Mouse (Mus musculus) bone marrow macrophage, adult 2 months (primary cell): ENCODE measurements around the gene Mef2d. TPM values are rescaled to one million over a fixed set of nuclear protein-coding genes. Genes with fewer than 3 reads are reported as not detected.

Experiments used
- H3K27ac ChIP-seq: 2 replicates; pipeline ENCODE4 v1.5.1; 2012; ENCODE audit warnings: low read depth, low read length; ENCODE audit not compliant: insufficient read depth
- H3K4me1 ChIP-seq: 2 replicates; pipeline ENCODE4 v1.6.1; 2012; ENCODE audit warnings: low read length; ENCODE audit not compliant: control insufficient read depth, insufficient read depth
- H3K4me3 ChIP-seq: 2 replicates; pipeline ENCODE4 v1.5.1; 2012; ENCODE audit warnings: mild to moderate bottlenecking, low read length, moderate library complexity; ENCODE audit not compliant: insufficient read depth
- CTCF ChIP-seq: IDR thresholded peaks from 2 replicates; pipeline ENCODE4 v1.5.1; 2012; ENCODE audit warnings: low read depth, mild to moderate bottlenecking, low read length, moderate library complexity
- POLR2A ChIP-seq: IDR thresholded peaks from 2 replicates; pipeline ENCODE4 v1.6.1; 2012; ENCODE audit warnings: mild to moderate bottlenecking, low read depth, low read length, borderline replicate concordance
- polyA plus RNA-seq: library from polyadenylated mRNA; stranded (reverse); fragments of >200 nt; gene quantifications from 2 replicates; pipeline ENCODE4 v1.2.4, GENCODE M21; 2012; ENCODE audit not compliant: missing spikeins, insufficient read depth, insufficient read length

Mef2d gene
- polyA plus RNA-seq, 1 experiment, result 98.1 TPM

GRCm38 (mm10) chr3:88157771-88158597, 15.8 kb downstream of the Mef2d start:
- no peaks in the 10 kb centered on the region; the same call in 1 of the 2 replicates for H3K4me1 ChIP-seq
- TF ChIP-seq POLR2A (no peak), CTCF (no peak)
- H3K27ac ChIP-seq, result no peak overlapping the region
- no peak overlapping the region for H3K4me3 ChIP-seq

GRCm38 (mm10) chr3:88158991-88159390, 16.8 kb downstream of the Mef2d start:
- Histone ChIP-seq H3K27ac (no peak overlapping the region), H3K4me3 (no peak overlapping the region), H3K4me1 (no peaks in the 10 kb centered on the region)
- TF ChIP-seq POLR2A, result no peak
- no peak for TF ChIP-seq CTCF

GRCm38 (mm10) chr3:88160856-88161255, 18.7 kb downstream of the Mef2d start:
- no peak overlapping the region for H3K4me3 ChIP-seq
- no peaks in the 10 kb centered on the region for H3K4me1 ChIP-seq
- H3K27ac ChIP-seq, result no peak overlapping the region
- no peak for TF ChIP-seq POLR2A
- no peak for TF ChIP-seq CTCF

DNA sequence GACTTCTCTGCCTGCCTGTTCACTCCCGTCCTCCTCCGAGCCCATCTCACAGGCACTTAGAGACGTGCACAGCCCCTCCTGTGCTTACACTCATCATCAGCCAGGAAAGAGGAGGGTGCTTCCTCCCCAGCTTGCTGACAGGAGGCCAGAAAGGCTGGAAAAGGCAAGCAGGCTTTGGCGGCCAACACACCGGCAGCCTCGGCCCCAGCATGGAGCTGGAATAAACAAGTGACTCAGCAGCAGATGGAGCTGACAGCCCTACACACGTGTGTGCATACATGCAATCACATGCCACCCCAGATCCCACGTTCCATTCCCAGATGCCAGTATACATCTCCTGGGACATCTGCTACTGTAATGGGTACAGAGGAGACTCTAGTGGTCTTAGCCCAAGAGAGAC, 20.1 kb downstream of the Mef2d start:
- TF ChIP-seq POLR2A, result no peak
- no peak for TF ChIP-seq CTCF
- no peaks in the 10 kb centered on the region for H3K4me1 ChIP-seq
- no peak overlapping the region for H3K4me3 ChIP-seq
- H3K27ac ChIP-seq, result no peak overlapping the region

DNA sequence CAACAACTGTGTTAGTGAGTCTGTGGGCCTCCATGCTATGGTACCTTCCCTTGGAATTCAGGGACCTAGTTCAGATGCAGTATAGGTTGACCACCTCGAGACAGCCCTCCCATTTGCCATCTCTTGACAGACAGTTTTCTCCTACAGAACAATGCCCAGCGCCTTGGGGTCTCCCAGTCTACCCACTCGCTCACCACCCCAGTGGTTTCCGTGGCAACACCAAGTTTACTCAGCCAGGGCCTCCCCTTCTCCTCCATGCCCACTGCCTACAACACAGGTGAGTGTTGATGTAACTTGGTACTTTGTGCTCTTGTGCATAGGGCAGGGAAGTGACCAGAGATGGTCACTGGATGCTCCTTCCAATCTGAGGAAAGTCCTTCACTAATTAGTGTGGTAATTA, 20.6 kb downstream of the Mef2d start:
- TF ChIP-seq CTCF (no peak), POLR2A (no peak)

GRCm38 (mm10) chr3:88163847-88164246, 21.7 kb downstream of the Mef2d start:
- TF ChIP-seq POLR2A, result no peak
- TF ChIP-seq CTCF, result no peak
- Histone ChIP-seq H3K4me1 (no peaks in the 10 kb centered on the region), H3K4me3 (no peak overlapping the region), H3K27ac (no peak overlapping the region)

More for the DNA sequence above, 20.6 kb downstream of the Mef2d start:
- Histone ChIP-seq H3K4me1 (no peaks in the 10 kb centered on the region), H3K27ac (no peak overlapping the region), H3K4me3 (no peak overlapping the region)

- Histone ChIP-seq H3K4me1 (no peaks in the 10 kb centered on the region), H3K27ac (no peak overlapping the region), H3K4me3 (no peak overlapping the region)
- TF ChIP-seq POLR2A (no peak), CTCF (no peak)
Observed at GRCm38 (mm10) chr3:88164263-88164662, 22.1 kb downstream of the Mef2d start.

GRCm38 (mm10) chr3:88166056-88166455, 23.9 kb downstream of the Mef2d start:
- Histone ChIP-seq H3K4me3 (no peak overlapping the region), H3K27ac (no peak overlapping the region), H3K4me1 (peaks cover 6% of the 10 kb centered on the region)
- TF ChIP-seq POLR2A, result no peak
- TF ChIP-seq CTCF, result no peak

DNA sequence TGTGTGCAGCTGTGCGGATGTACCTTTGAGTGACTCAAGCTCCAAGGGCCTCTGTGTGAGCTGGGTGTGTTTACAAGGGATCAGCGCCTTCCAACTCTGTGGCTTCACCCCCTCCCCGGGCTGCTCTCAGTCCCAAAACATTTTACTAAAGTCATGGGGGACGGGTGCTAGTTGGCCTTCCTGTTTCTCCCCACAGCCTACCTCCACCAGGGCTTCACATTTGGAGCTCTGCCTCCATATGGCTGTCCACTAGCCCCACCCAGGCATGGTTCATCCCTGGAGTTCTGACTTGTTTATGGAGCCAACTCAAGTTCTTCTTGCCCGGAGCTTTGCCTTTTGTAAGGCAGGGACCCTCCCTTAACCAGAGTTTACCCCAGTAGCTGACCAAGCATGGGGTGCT, 28.2 kb downstream of the Mef2d start:
- H3K4me1 ChIP-seq, result peaks cover 18% of the 10 kb centered on the region
- no peak overlapping the region for H3K27ac ChIP-seq
- TF ChIP-seq POLR2A, result no peak
- TF ChIP-seq CTCF, result no peak
- H3K4me3 ChIP-seq, result no peak overlapping the region

DNA sequence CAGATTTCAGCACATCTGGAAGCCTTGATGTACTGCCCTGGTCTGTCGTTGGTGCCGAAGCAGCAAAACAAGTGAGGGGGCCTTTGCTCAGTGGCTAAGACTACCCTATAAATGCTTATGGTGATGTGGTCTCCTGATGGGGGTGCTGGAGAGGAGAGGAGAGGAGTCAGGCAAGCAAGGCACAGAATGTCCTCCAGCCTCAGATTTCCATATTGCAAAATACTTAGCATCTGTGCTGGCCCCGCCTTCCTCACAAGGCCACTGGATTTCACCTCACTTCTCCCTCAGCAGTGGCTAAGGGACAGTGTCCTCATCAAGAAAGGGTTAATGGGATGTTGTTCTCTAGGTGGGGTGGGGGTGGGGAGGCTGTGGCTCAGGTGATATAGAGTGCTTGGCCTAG, 30.3 kb downstream of the Mef2d start:
- no peak overlapping the region for H3K4me3 ChIP-seq
- no peak overlapping the region for H3K27ac ChIP-seq
- peaks cover 25% of the 10 kb centered on the region for H3K4me1 ChIP-seq
- TF ChIP-seq CTCF, result no peak
- TF ChIP-seq POLR2A, result no peak

DNA sequence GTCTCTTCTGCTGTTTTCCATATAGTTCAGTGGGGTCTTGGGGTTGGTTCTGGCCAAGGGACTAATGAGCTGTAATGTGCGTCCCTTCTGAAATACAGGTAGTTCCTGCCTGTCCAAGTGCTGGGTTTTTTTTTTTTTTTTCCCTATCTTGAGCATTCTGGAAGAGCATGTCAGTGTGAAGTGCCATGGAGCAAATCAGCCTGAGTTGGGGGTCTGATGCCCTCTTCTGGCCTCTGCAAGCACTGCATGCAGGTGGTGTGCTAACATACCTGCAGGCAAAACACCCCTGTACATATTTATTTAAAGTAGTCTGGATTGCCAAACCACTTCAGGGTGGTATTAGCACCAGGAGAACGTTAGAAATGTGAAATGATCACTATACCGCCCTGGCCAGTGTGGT, 31.2 kb downstream of the Mef2d start:
- H3K4me3 ChIP-seq, result no peak overlapping the region
- peaks cover 25% of the 10 kb centered on the region for H3K4me1 ChIP-seq
- no peak; the same call in 1 of the 2 replicates for TF ChIP-seq CTCF
- TF ChIP-seq POLR2A, result no peak
- no peak overlapping the region for H3K27ac ChIP-seq
